Mouse (Mus musculus) hindbrain, embryonic 14.5 days (tissue): Measurements from ENCODE around the gene Kirrel3. TPM values are rescaled to one million over a fixed set of nuclear protein-coding genes. Genes with fewer than 3 reads are reported as not detected.

ENCODE experiments used
- ATAC-seq: fragments of 200-750 bp; cut with Nextera tagmentation; 2 replicates; pipeline ENCODE4 v1.8.0; 2017; ENCODE audit warnings: moderate number of reproducible peaks, mild to moderate bottlenecking, moderate TSS enrichment, moderate library complexity; ENCODE audit not compliant: low FRiP score
- DNase-seq: peaks from one replicate; pipeline ENCODE4 v3.0.0-alpha.2; 2015; ENCODE audit warnings: low spot score
- H3K27ac ChIP-seq: fragments of 300-500 bp; sonication (generic); 2 replicates; pipeline ENCODE4 v1.5.1; 2014; ENCODE audit warnings: mild to moderate bottlenecking, moderate library complexity
- H3K27me3 ChIP-seq: fragments of 300-500 bp; sonication (generic); 2 replicates; pipeline ENCODE4 v1.6.1; 2014; ENCODE audit warnings: mild to moderate bottlenecking, low read length, mixed read lengths; ENCODE audit not compliant: control insufficient read depth, insufficient read depth
- H3K36me3 ChIP-seq: fragments of 300-500 bp; sonication (generic); replicated peaks from 2 replicates; pipeline ENCODE4 v1.6.1; 2014; ENCODE audit not compliant: control insufficient read depth, insufficient read depth
- H3K4me1 ChIP-seq: fragments of 300-500 bp; sonication (generic); replicated peaks from 2 replicates; pipeline ENCODE4 v1.6.1; 2014; ENCODE audit warnings: antibody characterized with exemption, low read length, mixed read lengths; ENCODE audit not compliant: control insufficient read depth, insufficient read depth
- H3K4me2 ChIP-seq: fragments of 300-500 bp; sonication (generic); replicated peaks from 2 replicates; pipeline ENCODE4 v1.6.1; 2014; ENCODE audit warnings: mild to moderate bottlenecking, moderate library complexity
- H3K4me3 ChIP-seq: fragments of 300-500 bp; sonication (generic); replicated peaks from 2 replicates; pipeline ENCODE4 v1.5.1; 2014; ENCODE audit warnings: mild to moderate bottlenecking, low read length
- H3K9ac ChIP-seq: fragments of 300-500 bp; sonication (generic); 2 replicates; pipeline ENCODE4 v1.6.1; 2014
- H3K9me3 ChIP-seq: fragments of 300-500 bp; sonication (generic); 2 replicates; pipeline ENCODE4 v1.6.1; 2016; ENCODE audit warnings: low read length; ENCODE audit not compliant: control insufficient read depth
- WGBS: fragments of 180-500 bp; shearing (Covaris S2); extraction: QIAGEN DNeasy Blood & Tissue Kit; methylation state at CpG from one replicate; pipeline ENCODE4 v1.1.7; 2014; 5-methylcytosine and 5-hydroxymethylcytosine counted together
- polyA plus RNA-seq: library from polyadenylated mRNA; unstranded; fragments of >200 nt; fragmentation: Nextera tagmentation; extraction: Ambion mirVana; gene quantifications from 2 replicates; pipeline ENCODE4 v1.2.1, GENCODE M21; 2014

The Kirrel3 gene
- polyA plus RNA-seq, 1 experiment from 2014 or later: 38.8 TPM

GRCm38 (mm10) chr9:34809993-34810513, 324.4 kb downstream of the Kirrel3 start:
- no peak overlapping the region for H3K9ac ChIP-seq
- no peak overlapping the region for H3K4me3 ChIP-seq
- H3K27ac ChIP-seq: peak overlapping the region; percentile 45; the same call in 1 of the 2 replicates
- H3K9me3 ChIP-seq: no peaks in the 10 kb centered on the region
- H3K4me1 ChIP-seq: 0 out of 2 replicates have a peak, but pooled peaks cover 7% of the 10 kb centered on the region
- WGBS: 46% methylated on average over 5 of the region's 5 CpGs
- DNase-seq (no peak), ATAC-seq (peak; percentile 27; the same call in 1 of the 2 replicates)
- H3K27me3 ChIP-seq: no peaks in the 10 kb centered on the region
- H3K4me2 ChIP-seq: no peak overlapping the region
- no peaks in the 10 kb centered on the region for H3K36me3 ChIP-seq

- Histone ChIP-seq H3K36me3 (no peaks in the 10 kb centered on the region), H3K4me1 (peaks cover 3% of the 10 kb centered on the region; the same call in 1 of the 2 replicates), H3K27ac (no peak overlapping the region), H3K9me3 (no peaks in the 10 kb centered on the region), H3K27me3 (no peaks in the 10 kb centered on the region), H3K4me3 (no peak overlapping the region), H3K9ac (no peak overlapping the region), H3K4me2 (no peak overlapping the region)
- ATAC-seq: no peak
- 34% methylated on average over 10 of the region's 10 CpGs for whole genome bisulfite sequencing
- no peak for DNase-seq
Measured at GRCm38 (mm10) chr9:34818325-34818976, 332.8 kb downstream of the Kirrel3 start.

DNA sequence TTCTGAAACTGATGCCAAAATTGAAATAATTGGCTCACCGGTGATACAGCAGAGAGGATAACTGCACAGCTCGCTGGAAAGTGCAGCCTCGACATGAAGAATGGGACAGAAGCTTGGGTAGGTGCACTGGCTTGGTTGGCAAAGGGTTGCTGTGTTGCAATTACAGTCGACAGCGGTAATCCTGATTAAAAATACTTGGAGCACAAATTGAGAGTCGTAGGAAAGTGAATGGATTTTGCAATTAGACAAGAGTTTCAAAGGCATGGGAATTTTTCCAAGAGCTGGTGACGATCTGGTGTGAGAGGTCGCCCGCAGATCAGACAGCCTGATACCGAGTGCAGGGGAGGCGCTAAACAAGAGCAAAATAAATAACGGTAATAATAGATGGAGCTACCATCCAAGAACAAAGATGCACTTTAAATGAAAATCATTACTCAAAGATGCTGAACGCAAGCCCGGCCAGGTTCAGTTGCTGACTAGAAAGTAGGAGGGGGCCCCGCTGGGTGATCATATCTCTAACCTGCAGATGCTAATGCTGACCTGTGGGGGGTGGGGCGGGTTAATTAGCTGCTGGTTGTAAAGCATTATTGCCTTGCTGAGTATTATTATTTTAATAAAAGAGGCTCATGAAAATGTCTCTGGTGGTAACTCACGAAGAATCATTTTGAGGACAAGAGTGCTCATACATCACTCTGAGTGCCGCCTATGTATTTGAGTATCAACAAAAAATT, 338.8 kb downstream of the Kirrel3 start:
- no peaks in the 10 kb centered on the region for H3K9me3 ChIP-seq
- no peak for DNase-seq
- no peak overlapping the region for H3K9ac ChIP-seq
- peak overlapping the region; percentile 49; the same call in 1 of the 2 replicates for H3K27ac ChIP-seq
- WGBS: 67% methylated on average over 18 of the region's 18 CpGs
- ATAC-seq: peak; percentile 38
- H3K4me3 ChIP-seq: no peak overlapping the region
- H3K4me2 ChIP-seq: no peak overlapping the region
- peaks cover 17% of the 10 kb centered on the region for H3K4me1 ChIP-seq
- H3K27me3 ChIP-seq: no peaks in the 10 kb centered on the region
- H3K36me3 ChIP-seq: no peaks in the 10 kb centered on the region

GRCm38 (mm10) chr9:34825089-34825400, 339.4 kb downstream of the Kirrel3 start:
- 35% methylated on average over 2 of the region's 2 CpGs for WGBS
- ATAC-seq (peak; percentile 32; the same call in 1 of the 2 replicates), DNase-seq (no peak)
- Histone ChIP-seq H3K36me3 (no peaks in the 10 kb centered on the region), H3K4me1 (peaks cover 17% of the 10 kb centered on the region), H3K27ac (peak overlapping the region; percentile 49), H3K4me3 (no peak overlapping the region), H3K9ac (no peak overlapping the region), H3K9me3 (no peaks in the 10 kb centered on the region), H3K4me2 (no peak overlapping the region), H3K27me3 (no peaks in the 10 kb centered on the region)

GRCm38 (mm10) chr9:34825402-34826008, 339.8 kb downstream of the Kirrel3 start:
- Histone ChIP-seq H3K27me3 (no peaks in the 10 kb centered on the region), H3K4me2 (no peak overlapping the region), H3K4me1 (peaks cover 17% of the 10 kb centered on the region), H3K36me3 (no peaks in the 10 kb centered on the region), H3K9me3 (no peaks in the 10 kb centered on the region), H3K9ac (no peak overlapping the region), H3K27ac (peak overlapping the region; percentile 49), H3K4me3 (no peak overlapping the region)
- DNase-seq (peak; percentile 44), ATAC-seq (peak; percentile 46)
- WGBS: 37% methylated on average over 11 of the region's 11 CpGs

- 47% methylated on average over 3 of the region's 3 CpGs for WGBS
- Histone ChIP-seq H3K4me1 (peaks cover 6% of the 10 kb centered on the region), H3K36me3 (no peaks in the 10 kb centered on the region), H3K4me2 (no peak overlapping the region), H3K9me3 (no peaks in the 10 kb centered on the region), H3K9ac (no peak overlapping the region), H3K27me3 (no peaks in the 10 kb centered on the region), H3K27ac (no peak overlapping the region), H3K4me3 (no peak overlapping the region)
- ATAC-seq (no peak), DNase-seq (no peak)
Measured at GRCm38 (mm10) chr9:34830696-34831095, 345.0 kb downstream of the Kirrel3 start.

DNA sequence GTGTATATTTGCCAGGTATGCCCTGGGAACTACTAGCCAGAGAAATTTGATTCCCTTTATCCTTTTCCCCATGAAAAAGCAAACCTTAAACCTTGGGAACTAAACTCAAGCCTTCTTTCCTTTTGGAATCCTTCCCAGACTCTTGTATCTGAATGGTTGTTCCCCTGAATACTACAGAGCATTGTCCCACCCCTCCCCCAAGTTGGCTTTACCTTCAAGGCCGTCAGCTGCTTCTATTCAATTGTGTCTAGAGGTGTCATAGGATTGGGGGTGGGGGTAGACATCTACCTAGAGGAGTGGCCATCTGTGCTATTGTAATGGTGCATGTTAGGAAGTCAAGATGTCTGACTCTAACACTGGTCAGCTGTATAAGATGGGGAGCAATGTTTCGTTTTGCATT, 351.1 kb downstream of the Kirrel3 start:
- Histone ChIP-seq H3K9me3 (no peaks in the 10 kb centered on the region), H3K27ac (no peak overlapping the region), H3K36me3 (no peaks in the 10 kb centered on the region), H3K4me1 (peaks cover 6% of the 10 kb centered on the region; the same call in 1 of the 2 replicates), H3K27me3 (no peaks in the 10 kb centered on the region), H3K9ac (no peak overlapping the region), H3K4me3 (no peak overlapping the region), H3K4me2 (no peak overlapping the region)
- 68% methylated on average over 2 of the region's 2 CpGs for WGBS
- ATAC-seq (no peak), DNase-seq (no peak)

- H3K9me3 ChIP-seq: no peaks in the 10 kb centered on the region
- ATAC-seq (no peak), DNase-seq (peak; percentile 56)
- WGBS: 38% methylated on average over 10 of the region's 10 CpGs
- no peak overlapping the region for H3K4me2 ChIP-seq
- H3K27me3 ChIP-seq: no peaks in the 10 kb centered on the region
- H3K36me3 ChIP-seq: no peaks in the 10 kb centered on the region
- H3K9ac ChIP-seq: no peak overlapping the region
- peaks cover 6% of the 10 kb centered on the region; the same call in 1 of the 2 replicates for H3K4me1 ChIP-seq
- H3K4me3 ChIP-seq: no peak overlapping the region
- H3K27ac ChIP-seq: no peak overlapping the region
Measured at GRCm38 (mm10) chr9:34837700-34838462, 352.2 kb downstream of the Kirrel3 start.
